Mouse (Mus musculus): ENCODE data around the gene Slc35d2.

Slc35d2 gene

GRCm38 (mm10) chr13:64128858-64129615, at the start of gene Slc35d2:
Slc35d2 (minus strand) TSS chr13:64129368.
- DNase-seq (ENCODE audit: low read depth, low spot score), result no peak

- no peak for DNase-seq (ENCODE audit: low read depth, low spot score)
Observed at GRCm38 (mm10) chr13:64178000-64178399, 48.8 kb upstream of the Slc35d2 start.

GRCm38 (mm10) chr13:64169746-64170145, 40.6 kb upstream of the Slc35d2 start:
- no peak for DNase-seq (ENCODE audit: low read depth, low spot score)

- no peak for DNase-seq (ENCODE audit: low read depth, low spot score)
Observed at GRCm38 (mm10) chr13:64163147-64163715, 34.1 kb upstream of the Slc35d2 start.

- no peak for DNase-seq (ENCODE audit: low read depth, low spot score)
Observed at GRCm38 (mm10) chr13:64162626-64163025, 33.5 kb upstream of the Slc35d2 start.

- no peak for DNase-seq (ENCODE audit: low read depth, low spot score)
Observed at GRCm38 (mm10) chr13:64161916-64162611, 32.9 kb upstream of the Slc35d2 start.

- DNase-seq (ENCODE audit: low read depth, low spot score), result peak; percentile 97
Observed at GRCm38 (mm10) chr13:64161548-64161915, 32.4 kb upstream of the Slc35d2 start, which contains the start of gene Habp4. Habp4 (plus strand) TSS chr13:64161824.

- DNase-seq (ENCODE audit: low read depth, low spot score), result no peak
Observed at GRCm38 (mm10) chr13:64156966-64157365, 27.8 kb upstream of the Slc35d2 start.

- DNase-seq (ENCODE audit: low read depth, low spot score), result no peak
Observed at GRCm38 (mm10) chr13:64155171-64155571, 26.0 kb upstream of the Slc35d2 start.

GRCm38 (mm10) chr13:64154651-64155050, 25.5 kb upstream of the Slc35d2 start:
- no peak for DNase-seq (ENCODE audit: low read depth, low spot score)

GRCm38 (mm10) chr13:64153751-64154267, 24.6 kb upstream of the Slc35d2 start:
- no peak for DNase-seq (ENCODE audit: low read depth, low spot score)

- DNase-seq (ENCODE audit: low read depth, low spot score), result peak; percentile 86
Observed at GRCm38 (mm10) chr13:64153083-64153682, 24.0 kb upstream of the Slc35d2 start, which contains the start of gene Zfp367. Zfp367 (minus strand) TSS chr13:64153202.

- DNase-seq (ENCODE audit: low read depth, low spot score), result no peak
Observed at GRCm38 (mm10) chr13:64152671-64153082, 23.5 kb upstream of the Slc35d2 start.

- DNase-seq (ENCODE audit: low read depth, low spot score), result peak; percentile 67
Observed at GRCm38 (mm10) chr13:64152241-64152669, 23.1 kb upstream of the Slc35d2 start.

- DNase-seq (ENCODE audit: low read depth, low spot score), result no peak
Observed at GRCm38 (mm10) chr13:64150121-64150520, 21.0 kb upstream of the Slc35d2 start.

- DNase-seq (ENCODE audit: low read depth, low spot score), result no peak
Observed at GRCm38 (mm10) chr13:64129616-64130375, 628 bp upstream of the Slc35d2 start.

GRCm38 (mm10) chr13:64126316-64126715, 2.9 kb downstream of the Slc35d2 start:
- no peak for DNase-seq (ENCODE audit: low read depth, low spot score)

- no peak for DNase-seq (ENCODE audit: low read depth, low spot score)
Observed at GRCm38 (mm10) chr13:64124886-64125285, 4.3 kb downstream of the Slc35d2 start.

- DNase-seq (ENCODE audit: low read depth, low spot score), result no peak
Observed at GRCm38 (mm10) chr13:64123491-64124188, 5.5 kb downstream of the Slc35d2 start.

- no peak for DNase-seq (ENCODE audit: low read depth, low spot score)
Observed at GRCm38 (mm10) chr13:64120760-64121159, 8.4 kb downstream of the Slc35d2 start.
